Comparison of ENCODE assay signal across 8 mouse cellular contexts in the genomic region with DNA sequence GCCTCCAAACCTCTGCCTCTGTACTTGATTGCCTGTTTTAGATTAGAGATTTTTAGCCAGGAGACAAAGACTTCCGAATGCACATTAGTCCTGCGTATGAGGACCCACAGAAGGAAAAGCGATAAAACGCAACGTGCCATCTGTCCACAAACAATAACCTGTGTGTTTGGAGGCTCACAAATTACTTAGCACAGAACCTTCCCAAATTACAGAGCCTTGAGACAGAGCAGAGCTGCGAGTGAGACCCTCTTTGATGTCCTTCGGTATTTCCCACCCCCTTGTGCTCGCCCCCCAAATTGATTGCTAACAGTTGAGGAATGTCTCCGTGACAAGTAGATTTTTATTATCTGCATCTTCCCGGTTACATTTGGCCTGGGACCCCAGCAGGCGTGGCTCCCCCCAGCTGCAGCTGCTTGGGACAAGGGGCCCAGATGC.
A peak's percentile ranks its signal among the peaks of the same experiment; 100 is the strongest.
DNase-seq lines count a peak whose midpoint lies in the region; ATAC-seq lines count a peak whose summit lies in the region.

No protein-coding gene starts in this region.

- H3K27me3 ChIP-seq in intestine, embryonic 14.5 days (replicated peaks; ENCODE audit: control insufficient read depth, insufficient read depth, low read length): peaks cover 6% of the 10 kb centered on the region; the same call in 1 of the 2 replicates
- peaks cover 2% of the 10 kb centered on the region for H3K27me3 ChIP-seq in intestine, embryonic 16.5 days (replicated peaks; ENCODE audit: control insufficient read depth, insufficient read depth, low read length)
- H3K27me3 ChIP-seq in forebrain, embryonic 14.5 days (replicated peaks; ENCODE audit: control insufficient read depth, insufficient read depth, low read length): no peaks in the 10 kb centered on the region
- peaks cover 18% of the 10 kb centered on the region for H3K27me3 ChIP-seq in limb, embryonic 15.5 days

- no peak overlapping the region for H3K4me3 ChIP-seq in intestine, embryonic 14.5 days (ENCODE audit: low read depth, low read length)
- H3K4me3 ChIP-seq in intestine, embryonic 16.5 days (ENCODE audit: low read length): no peak overlapping the region
- H3K4me3 ChIP-seq in forebrain, embryonic 14.5 days (ENCODE audit: low read depth, low read length): no peak overlapping the region
- peak overlapping the region; percentile 41; the same call in 1 of the 2 replicates for H3K4me3 ChIP-seq in limb, embryonic 15.5 days

- ATAC-seq in intestine, embryonic 14.5 days (replicated peaks; ENCODE audit: low FRiP score, low TSS enrichment, low read depth): no peak
- ATAC-seq in intestine, embryonic 16.5 days: no peak
- no peak for ATAC-seq in forebrain, embryonic 14.5 days
- no peak for ATAC-seq in limb, embryonic 15.5 days (ENCODE audit: insufficient number of reproducible peaks, low FRiP score, low TSS enrichment, low read depth)

- no peak for DNase-seq in intestine, embryonic 14.5 days (ENCODE audit: low spot score)
- peak; percentile 56 for DNase-seq in cerebellum, adult 9-11 months
- peak; percentile 54 for DNase-seq in forebrain, embryonic 14.5 days (ENCODE audit: low spot score)
- no peak for DNase-seq in left cerebral cortex, adult 9 months (ENCODE audit: low spot score in 2 of 2)
- DNase-seq in adrenal gland, postnatal 14 days: no peak
- DNase-seq in left cerebral cortex, adult 18-20 months (ENCODE audit: low spot score in 2 of 2): no peak

- peaks cover 34% of the 10 kb centered on the region for H3K4me1 ChIP-seq in intestine, embryonic 14.5 days (replicated peaks; ENCODE audit: control insufficient read depth, insufficient read depth, low read length)
- peaks cover 13% of the 10 kb centered on the region; the same call in 1 of the 2 replicates for H3K4me1 ChIP-seq in intestine, embryonic 16.5 days (ENCODE audit: control insufficient read depth, insufficient read depth, low read length)
- peaks cover 30% of the 10 kb centered on the region for H3K4me1 ChIP-seq in forebrain, embryonic 14.5 days (ENCODE audit: control insufficient read depth, insufficient read depth, low read length)
- H3K4me1 ChIP-seq in limb, embryonic 15.5 days: peaks cover 52% of the 10 kb centered on the region

- H3K4me2 ChIP-seq in intestine, embryonic 14.5 days (ENCODE audit: low read length): peak overlapping the region; percentile 70
- no peak overlapping the region; the same call in 1 of the 2 replicates for H3K4me2 ChIP-seq in intestine, embryonic 16.5 days (ENCODE audit: low read depth, low read length)
- H3K4me2 ChIP-seq in forebrain, embryonic 14.5 days (ENCODE audit: low read length): peak overlapping the region; percentile 62
- H3K4me2 ChIP-seq in limb, embryonic 15.5 days: peak overlapping the region; percentile 79

- no peak overlapping the region for H3K27ac ChIP-seq in intestine, embryonic 14.5 days (ENCODE audit: low read depth)
- no peak overlapping the region for H3K27ac ChIP-seq in intestine, embryonic 16.5 days (ENCODE audit: low read length)
- H3K27ac ChIP-seq in forebrain, embryonic 14.5 days (ENCODE audit: low read depth, low read length): peak overlapping the region; percentile 70; the same call in 1 of the 2 replicates
- H3K27ac ChIP-seq in limb, embryonic 15.5 days: peak overlapping the region; percentile 59

- no peaks in the 10 kb centered on the region for H3K9me3 ChIP-seq in intestine, embryonic 14.5 days (ENCODE audit: control insufficient read depth, low read length)
- no peaks in the 10 kb centered on the region for H3K9me3 ChIP-seq in intestine, embryonic 16.5 days (ENCODE audit: control insufficient read depth, low read length)
- no peaks in the 10 kb centered on the region for H3K9me3 ChIP-seq in forebrain, embryonic 14.5 days (replicated peaks; ENCODE audit: control insufficient read depth, low read length)
- H3K9me3 ChIP-seq in limb, embryonic 15.5 days: no peaks in the 10 kb centered on the region

- H3K9ac ChIP-seq in intestine, embryonic 14.5 days (ENCODE audit: low read length): no peak overlapping the region
- H3K9ac ChIP-seq in intestine, embryonic 16.5 days (ENCODE audit: low read depth, low read length): no peak overlapping the region
- peak overlapping the region; percentile 55; the same call in 1 of the 2 replicates for H3K9ac ChIP-seq in forebrain, embryonic 14.5 days (ENCODE audit: low read length)
- H3K9ac ChIP-seq in limb, embryonic 15.5 days: no peak overlapping the region

- WGBS in intestine, embryonic 14.5 days: 14% methylated on average over 11 of the region's 11 CpGs
- 25% methylated on average over 11 of the region's 11 CpGs for WGBS in intestine, embryonic 16.5 days
- WGBS in forebrain, embryonic 14.5 days: 6% methylated on average over 11 of the region's 11 CpGs
- WGBS in limb, embryonic 15.5 days: 5% methylated on average over 11 of the region's 11 CpGs

- H3K36me3 ChIP-seq in intestine, embryonic 14.5 days (ENCODE audit: control insufficient read depth, insufficient read depth, low read length): no peaks in the 10 kb centered on the region
- no peaks in the 10 kb centered on the region for H3K36me3 ChIP-seq in intestine, embryonic 16.5 days (ENCODE audit: control insufficient read depth, insufficient read depth, low read length)
- no peaks in the 10 kb centered on the region for H3K36me3 ChIP-seq in forebrain, embryonic 14.5 days (ENCODE audit: control insufficient read depth, insufficient read depth, low read length)
- no peaks in the 10 kb centered on the region for H3K36me3 ChIP-seq in limb, embryonic 15.5 days

Comparison
In these comparisons a context has a peak if more than half of its experiments do, and no peak if none do; other contexts are left out.
1. DNase-seq: peak in cerebellum, adult 9-11 months (single experiment) and forebrain, embryonic 14.5 days (single experiment); none in intestine, embryonic 14.5 days (single experiment), left cerebral cortex, adult 9 months (0 of 2), adrenal gland, postnatal 14 days (single experiment) and left cerebral cortex, adult 18-20 months (0 of 2).
2. H3K27ac ChIP-seq: peak in forebrain, embryonic 14.5 days (single experiment) and limb, embryonic 15.5 days (single experiment); none in intestine, embryonic 14.5 days (single experiment) and intestine, embryonic 16.5 days (single experiment).